17 mouse cellular contexts compared by ENCODE assay signal in the genomic region with DNA sequence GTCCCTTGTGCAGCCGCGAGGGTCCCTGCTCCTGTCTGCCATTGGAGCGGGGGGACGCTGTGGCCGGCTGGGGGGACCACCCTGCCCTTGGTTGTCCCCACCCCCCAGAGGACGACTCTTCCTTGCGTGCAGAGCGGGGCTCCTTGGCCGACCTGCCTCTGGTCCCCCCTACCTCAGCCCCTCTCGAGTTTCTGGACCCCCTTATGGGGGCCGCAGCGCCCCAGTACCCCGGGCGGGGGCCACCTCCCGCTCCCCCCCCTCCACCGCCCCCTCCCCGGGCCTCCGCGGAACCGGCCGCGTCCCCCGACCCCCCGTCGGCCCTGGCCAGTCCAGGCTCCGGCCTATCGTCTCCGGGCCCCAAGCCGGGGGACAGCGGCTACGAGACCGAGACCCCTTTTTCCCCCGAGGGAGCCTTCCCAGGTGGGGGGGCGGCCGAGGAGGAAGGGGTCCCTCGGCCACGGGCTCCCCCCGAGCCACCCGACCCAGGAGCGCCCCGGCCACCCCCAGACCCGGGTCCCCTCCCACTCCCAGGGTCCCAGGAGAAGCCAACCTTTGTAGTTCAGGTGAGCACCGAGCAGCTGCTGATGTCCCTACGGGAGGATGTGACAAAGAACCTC. TPM values are rescaled to one million over a fixed set of nuclear protein-coding genes. Genes with fewer than 3 reads are reported as not detected.
"Had no signal": no experiment of that assay in that cellular context is flagged by ENCODE, and none has a peak within 500 bp of the region (broad histone marks: within the 10 kb centered on the region; RNA-seq: fewer than 3 reads in every experiment).

No protein-coding gene starts in this region.

- H3K9ac ChIP-seq: kidney, embryonic 15.5 days; limb, embryonic 12.5 days; limb, embryonic 15.5 days; liver, embryonic 14.5 days; liver, postnatal 0 days; lung, embryonic 14.5 days; midbrain, embryonic 13.5 days had no signal

- DNase-seq: kidney, postnatal 36 days; layer of hippocampus, postnatal 36 days; liver, postnatal 0 days; lung, embryonic 14.5 days; thymus, adult 18-20 months; thymus, postnatal 36 days had no signal

- ATAC-seq: liver, postnatal 0 days; lung, postnatal 0 days; midbrain, embryonic 13.5 days had no signal

- H3K4me3 ChIP-seq: kidney, embryonic 15.5 days; left cerebral cortex, adult 2 months; limb, embryonic 12.5 days; limb, embryonic 15.5 days; midbrain, embryonic 13.5 days had no signal

- H3K9me3 ChIP-seq: kidney, embryonic 15.5 days; limb, embryonic 15.5 days; midbrain, embryonic 13.5 days had no signal

- H3K27ac ChIP-seq: kidney, embryonic 15.5 days; left cerebral cortex, adult 2 months; limb, embryonic 12.5 days; limb, embryonic 15.5 days; liver, embryonic 14.5 days; macrophage; midbrain, embryonic 13.5 days had no signal

- H3K4me2 ChIP-seq: kidney, embryonic 15.5 days; limb, embryonic 12.5 days; limb, embryonic 15.5 days; liver, embryonic 11.5 days; lung, embryonic 14.5 days; midbrain, embryonic 13.5 days had no signal

RNA-seq across cellular contexts. Expression of gene Sult2b1, which starts 9.6 kb away (rescaled TPM):
- total RNA-seq: megakaryocyte, adult 5-6 weeks had no signal

RNA-seq across cellular contexts. Expression of gene Lmtk3, which starts 10.5 kb away (rescaled TPM):
- total RNA-seq: megakaryocyte, adult 5-6 weeks had no signal
- polyA plus RNA-seq: liver, postnatal 0 days had no signal

RNA-seq across cellular contexts. Expression of gene Kcnj14, which starts 30.5 kb away (rescaled TPM):
- total RNA-seq: megakaryocyte, adult 5-6 weeks had no signal
- polyA plus RNA-seq: macrophage; spleen, adult 2 months had no signal
